Mouse (Mus musculus): ENCODE results near the gene Gpsm2.
A peak's percentile ranks its signal among the peaks of the same experiment; 100 is the strongest.
"Not testable (repeated sequence)": the region's sequence is repeated elsewhere in the genome, so short reads cannot be mapped to it uniquely, and the experiment has no call there.

Gene Gpsm2

DNA sequence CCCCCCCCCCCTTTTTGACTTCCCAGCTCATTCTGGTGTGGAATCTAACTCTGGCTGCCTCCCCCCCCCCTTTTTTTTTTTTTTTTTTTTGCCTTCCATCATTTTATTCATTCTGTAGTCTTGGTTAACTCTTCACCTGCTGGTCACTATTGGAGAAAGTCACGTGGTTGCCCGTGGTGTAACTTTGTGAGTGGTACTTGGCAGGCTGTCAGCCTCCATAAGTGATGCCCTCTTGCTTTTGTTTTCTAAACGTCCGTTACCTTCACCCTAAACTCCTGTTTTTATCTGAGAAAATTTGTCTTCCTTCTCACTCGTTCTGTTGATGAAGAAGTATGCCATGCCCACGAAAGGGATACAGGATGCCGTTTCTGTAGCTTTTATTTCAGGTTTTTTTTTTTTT, 66.6 kb downstream of the Gpsm2 start:
- DNase-seq (ENCODE audit: low spot score in 2 of 2), result no peak

DNA sequence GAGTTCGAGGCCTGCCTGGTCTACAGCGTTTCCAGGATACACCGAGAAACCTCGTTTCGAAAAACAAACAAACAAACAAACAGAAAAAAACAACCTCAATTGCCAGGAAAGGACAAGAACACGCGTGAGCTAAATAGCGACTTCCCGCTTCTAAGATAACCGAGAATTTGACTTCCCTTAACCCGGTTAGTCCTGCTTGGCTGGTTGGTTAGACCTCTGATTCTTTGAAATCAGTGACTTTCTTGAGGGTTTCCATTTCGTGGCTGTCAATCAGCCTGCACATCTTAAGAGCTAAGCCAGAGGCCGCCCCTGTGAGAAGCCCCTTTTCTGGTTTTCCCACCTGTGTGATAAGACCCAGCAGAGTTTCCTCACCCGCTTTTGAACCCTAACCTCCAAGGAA, 67.5 kb downstream of the Gpsm2 start:
- DNase-seq (ENCODE audit: low spot score in 2 of 2), result no peak

- peak; percentile 89 to 94 for DNase-seq (ENCODE audit: low spot score in 2 of 2)
Measured at GRCm38 (mm10) chr3:108653710-108654379, 68.3 kb downstream of the Gpsm2 start, which contains the start of gene Clcc1. Clcc1 (plus strand) TSS chr3:108653913.

DNA sequence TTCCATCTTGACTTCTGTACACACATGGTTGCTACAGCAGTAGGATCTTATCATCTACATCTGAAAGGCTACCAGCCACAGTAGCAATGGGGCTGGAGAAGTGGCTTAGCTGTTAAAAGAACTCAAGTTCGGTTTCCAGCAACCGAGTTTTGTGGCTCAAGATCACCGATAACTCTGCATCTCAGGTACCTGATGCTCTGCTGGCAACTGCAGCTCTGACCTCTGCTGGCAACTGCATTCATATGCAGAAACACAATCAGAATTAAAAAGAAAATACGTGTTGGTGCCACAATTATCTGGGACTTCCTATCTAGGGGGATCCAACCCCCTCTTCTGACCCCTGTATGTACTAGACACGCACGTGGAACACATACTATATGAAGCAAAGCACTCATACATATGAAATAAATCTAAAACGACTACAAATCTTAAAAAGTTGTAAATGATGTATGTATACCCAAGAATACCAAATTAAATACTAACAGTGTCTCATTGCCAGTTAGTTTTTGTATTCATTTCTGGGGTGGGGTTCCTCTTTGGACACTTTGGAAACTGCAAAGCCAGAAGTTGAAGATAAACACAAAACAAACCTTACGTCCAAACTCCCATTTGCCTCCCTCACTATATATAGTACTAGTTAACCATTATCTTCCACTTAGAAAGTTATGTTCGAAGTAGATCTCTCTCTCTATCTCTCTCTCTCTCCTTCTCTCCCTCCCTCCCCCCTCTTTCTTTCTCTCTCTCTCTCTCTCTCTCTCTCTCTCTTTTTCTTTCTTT, 69.1 kb downstream of the Gpsm2 start:
- no peak for DNase-seq (ENCODE audit: low spot score in 2 of 2)

DNA sequence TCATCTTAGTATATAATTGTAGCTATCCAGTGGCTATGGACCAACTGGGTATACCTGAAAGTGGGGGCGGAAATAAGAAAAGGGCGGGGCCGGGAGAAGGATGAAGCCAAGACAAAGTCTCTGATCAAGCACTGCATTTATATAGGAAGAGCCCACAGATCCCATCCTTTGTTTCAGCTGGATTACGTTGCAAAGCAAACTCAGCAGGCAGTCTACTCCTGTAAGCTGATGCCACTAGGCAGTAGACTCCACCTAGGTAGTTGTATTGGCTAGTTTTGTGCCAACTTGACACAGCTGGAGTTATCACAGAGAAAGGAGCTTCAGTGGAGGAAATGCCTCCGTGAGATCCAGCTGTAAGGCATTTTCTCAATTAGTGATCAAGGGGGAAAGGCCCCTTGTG, 74.4 kb downstream of the Gpsm2 start:
- DNase-seq (ENCODE audit: low spot score in 2 of 2), result not testable (repeated sequence)

- DNase-seq (ENCODE audit: low spot score in 2 of 2), result no peak
Measured at GRCm38 (mm10) chr3:108646036-108646435, 76.1 kb downstream of the Gpsm2 start.

GRCm38 (mm10) chr3:108644856-108645255, 77.3 kb downstream of the Gpsm2 start:
- DNase-seq (ENCODE audit: low spot score in 2 of 2), result no peak

DNA sequence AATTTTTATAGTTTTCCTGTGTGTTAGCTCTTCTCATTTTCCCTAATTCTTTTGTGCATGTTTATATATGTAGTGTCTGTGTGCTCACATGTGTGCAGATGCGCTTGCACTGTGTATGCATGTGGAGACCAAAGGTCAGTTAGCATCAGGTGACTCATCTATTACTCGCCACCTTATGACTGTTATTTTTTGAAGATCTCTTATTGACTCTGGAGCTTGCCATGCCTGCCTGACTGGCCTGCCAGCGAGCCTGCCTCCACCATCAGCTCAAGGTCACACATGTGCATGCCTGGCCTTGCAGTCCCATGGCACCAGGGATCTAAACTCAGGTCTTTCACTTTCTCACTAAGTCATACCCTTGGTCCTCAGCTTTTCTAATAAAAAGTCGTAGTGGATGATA, 81.1 kb downstream of the Gpsm2 start:
- no peak for DNase-seq (ENCODE audit: low spot score in 2 of 2)

- DNase-seq (ENCODE audit: low spot score in 2 of 2), result no peak
Measured at GRCm38 (mm10) chr3:108639412-108639811, 82.7 kb downstream of the Gpsm2 start.

GRCm38 (mm10) chr3:108634761-108635160, 87.3 kb downstream of the Gpsm2 start:
- no peak for DNase-seq (ENCODE audit: low spot score in 2 of 2)

Measured in frontal cortex, postnatal 14 days (tissue).